In genomic region chr11:5098736-5099542, GRCm38 (mm10) we compare ENCODE assay signal across 8 mouse cellular contexts. TPM values are rescaled to one million over a fixed set of nuclear protein-coding genes. Genes with fewer than 3 reads are reported as not detected.
DNase-seq lines count a peak whose midpoint lies in the region; ATAC-seq lines count a peak whose summit lies in the region.

TSS of gene Rhbdd3 (plus strand) at chr11:5098926.
TSS of gene Ewsr1 (minus strand) at chr11:5099266.

- peaks cover 40% of the 10 kb centered on the region for H3K4me1 ChIP-seq in heart, embryonic 13.5 days
- peaks cover 64% of the 10 kb centered on the region for H3K4me1 ChIP-seq in liver, embryonic 12.5 days
- peaks cover 23% of the 10 kb centered on the region for H3K4me1 ChIP-seq in stomach, embryonic 15.5 days

- peaks cover 21% of the 10 kb centered on the region for H3K36me3 ChIP-seq in heart, embryonic 13.5 days
- H3K36me3 ChIP-seq in liver, embryonic 12.5 days = peaks cover 39% of the 10 kb centered on the region
- H3K36me3 ChIP-seq in stomach, embryonic 15.5 days = no peaks in the 10 kb centered on the region

- under 1% methylated on average over 92 of the region's 92 CpGs for WGBS in heart, embryonic 13.5 days
- WGBS in liver, embryonic 12.5 days (ENCODE audit: insufficient replicate concordance) = under 1% methylated on average over 89 of the region's 92 CpGs
- under 1% methylated on average over 86 of the region's 92 CpGs for WGBS in stomach, embryonic 15.5 days

- H3K27me3 ChIP-seq in heart, embryonic 13.5 days (replicated peaks) = no peaks in the 10 kb centered on the region
- H3K27me3 ChIP-seq in liver, embryonic 12.5 days (replicated peaks) = no peaks in the 10 kb centered on the region
- H3K27me3 ChIP-seq in stomach, embryonic 15.5 days (replicated peaks) = no peaks in the 10 kb centered on the region

- peak; percentile 83 for ATAC-seq in erythroid progenitor cell, adult 5-6 weeks (replicated peaks; ENCODE audit: low FRiP score, poor library complexity, severe bottlenecking)
- peak; percentile 81 for ATAC-seq in heart, embryonic 13.5 days (ENCODE audit: extremely low read depth, insufficient number of reproducible peaks, low FRiP score, low TSS enrichment)
- peak; percentile 85 for ATAC-seq in liver, embryonic 12.5 days
- peak; percentile 92 for ATAC-seq in stomach, embryonic 15.5 days (ENCODE audit: insufficient read depth, low FRiP score, low read depth)

- peak within 1 kb of the TSS; percentile 100 for H3K4me3 ChIP-seq in heart, embryonic 13.5 days
- peak within 1 kb of the TSS; percentile 100 for H3K4me3 ChIP-seq in liver, embryonic 12.5 days
- H3K4me3 ChIP-seq in stomach, embryonic 15.5 days (replicated peaks) = peak within 1 kb of the TSS; percentile 83

- peak; percentile 98 for DNase-seq in CD4-positive helper T cell, adult 2 months (ENCODE audit: low read depth, low spot score)
- peak; percentile 87 for DNase-seq in brain, embryonic 18.5 days (ENCODE audit: low read depth, low spot score)
- peak; percentile 98 for DNase-seq in kidney, postnatal 10 days
- DNase-seq in natural killer cell, adult 2 months (ENCODE audit: low spot score in 2 of 2) = peak; percentile 98 to 99

- peak within 1 kb of the TSS; percentile 100 for H3K9ac ChIP-seq in heart, embryonic 13.5 days
- peak within 1 kb of the TSS; percentile 100 for H3K9ac ChIP-seq in liver, embryonic 12.5 days
- H3K9ac ChIP-seq in stomach, embryonic 15.5 days = peak within 1 kb of the TSS; percentile 97

- H3K4me2 ChIP-seq in heart, embryonic 13.5 days = peak within 1 kb of the TSS; percentile 90
- H3K4me2 ChIP-seq in liver, embryonic 12.5 days = peak within 1 kb of the TSS; percentile 81
- peak within 1 kb of the TSS; percentile 78 for H3K4me2 ChIP-seq in stomach, embryonic 15.5 days

- peak within 1 kb of the TSS; percentile 98 for H3K27ac ChIP-seq in heart, embryonic 13.5 days (replicated peaks)
- H3K27ac ChIP-seq in liver, embryonic 12.5 days = peak within 1 kb of the TSS; percentile 91
- peak within 1 kb of the TSS; percentile 91 for H3K27ac ChIP-seq in stomach, embryonic 15.5 days

- H3K9me3 ChIP-seq in heart, embryonic 13.5 days = no peaks in the 10 kb centered on the region
- H3K9me3 ChIP-seq in liver, embryonic 12.5 days (replicated peaks) = no peaks in the 10 kb centered on the region
- no peaks in the 10 kb centered on the region for H3K9me3 ChIP-seq in stomach, embryonic 15.5 days

RNA-seq across cellular contexts. Expression of gene Rhbdd3, which starts in this region (rescaled TPM):
- 2.2 and 23.5 TPM in 2 replicates for total RNA-seq in erythroid progenitor cell, adult 5-6 weeks (2015; ENCODE audit: low replicate concordance)
- 3.6 and 4.6 TPM in 2 replicates for total RNA-seq in erythroid progenitor cell, adult 5-6 weeks (2017; ENCODE audit: low replicate concordance)
- polyA plus RNA-seq in heart, embryonic 13.5 days (2015; fragmentation: Nextera tagmentation; extraction: Ambion mirVana) = 28.2 and 34.3 TPM in 2 replicates
- 19.0 and 22.9 TPM in 2 replicates for polyA plus RNA-seq in liver, embryonic 12.5 days (2016; fragmentation: Nextera tagmentation; extraction: Ambion mirVana)
- 27.0 and 28.4 TPM in 2 replicates for polyA plus RNA-seq in stomach, embryonic 15.5 days (2015; fragmentation: Nextera tagmentation; extraction: Ambion mirVana)

RNA-seq across cellular contexts. Expression of gene Ewsr1, which starts in this region (rescaled TPM):
- total RNA-seq in erythroid progenitor cell, adult 5-6 weeks (2015; ENCODE audit: low replicate concordance) = 242 and 276 TPM in 2 replicates
- 439 and 531 TPM in 2 replicates for total RNA-seq in erythroid progenitor cell, adult 5-6 weeks (2017; ENCODE audit: low replicate concordance)
- 435 and 450 TPM in 2 replicates for polyA plus RNA-seq in heart, embryonic 13.5 days (2015; fragmentation: Nextera tagmentation; extraction: Ambion mirVana)
- 432 and 434 TPM in 2 replicates for polyA plus RNA-seq in liver, embryonic 12.5 days (2016; fragmentation: Nextera tagmentation; extraction: Ambion mirVana)
- polyA plus RNA-seq in stomach, embryonic 15.5 days (2015; fragmentation: Nextera tagmentation; extraction: Ambion mirVana) = 605 and 630 TPM in 2 replicates

Comparison
In these comparisons a context has a peak if more than half of its experiments do, and no peak if none do; other contexts are left out.
1. Peak in every context shown above with its lines: DNase-seq, ATAC-seq, H3K4me3 ChIP-seq and H3K27ac ChIP-seq.